Mouse (Mus musculus): ENCODE measurements at regions not wholly inside any gene's neighbourhood (a gene's known extent, or its start where the extent isn't known, plus 50 kb on each side); places are given as distances from the start of the nearest gene placed in this dataset.
A peak's percentile ranks its signal among the peaks of the same experiment; 100 is the strongest.

- no peak for TF ChIP-seq GATA4 (IDR thresholded peaks at IDR 0.05; ENCODE audit: insufficient replicate concordance, low read length)
Measured at GRCm38 (mm10) chr2:115026777-115027176, 372.0 kb upstream of the Dph6 start.

GRCm38 (mm10) chr2:115031134-115031533 lies 376.4 kb upstream of the Dph6 start:
- no peak for TF ChIP-seq GATA4 (IDR thresholded peaks at IDR 0.05; ENCODE audit: insufficient replicate concordance, low read length)

GRCm38 (mm10) chr2:115036205-115036604 lies 381.4 kb upstream of the Dph6 start:
- no peak for TF ChIP-seq GATA4 (IDR thresholded peaks at IDR 0.05; ENCODE audit: insufficient replicate concordance, low read length)

GRCm38 (mm10) chr2:115042299-115042785 lies 387.6 kb upstream of the Dph6 start:
- TF ChIP-seq GATA4 (IDR thresholded peaks at IDR 0.05; ENCODE audit: insufficient replicate concordance, low read length) = no peak

- no peak for TF ChIP-seq GATA4 (IDR thresholded peaks at IDR 0.05; ENCODE audit: insufficient replicate concordance, low read length)
Measured at GRCm38 (mm10) chr2:115056327-115057070, 401.7 kb upstream of the Dph6 start.

- TF ChIP-seq GATA4 (IDR thresholded peaks at IDR 0.05; ENCODE audit: insufficient replicate concordance, low read length) = no peak
Measured at GRCm38 (mm10) chr2:115057200-115057599, 402.4 kb upstream of the Dph6 start.

- TF ChIP-seq GATA4 (IDR thresholded peaks at IDR 0.05; ENCODE audit: insufficient replicate concordance, low read length) = no peak
Measured at GRCm38 (mm10) chr2:115067489-115068163, 412.9 kb upstream of the Dph6 start.

- TF ChIP-seq GATA4 (IDR thresholded peaks at IDR 0.05; ENCODE audit: insufficient replicate concordance, low read length) = no peak
Measured at GRCm38 (mm10) chr2:115069704-115070103, 414.9 kb upstream of the Dph6 start.

- no peak for TF ChIP-seq GATA4 (IDR thresholded peaks at IDR 0.05; ENCODE audit: insufficient replicate concordance, low read length)
Measured at GRCm38 (mm10) chr2:115070123-115070522, 415.4 kb upstream of the Dph6 start.

- no peak for TF ChIP-seq GATA4 (IDR thresholded peaks at IDR 0.05; ENCODE audit: insufficient replicate concordance, low read length)
Measured at GRCm38 (mm10) chr2:115070666-115071065, 415.9 kb upstream of the Dph6 start.

GRCm38 (mm10) chr2:115081563-115082291 lies 427.0 kb upstream of the Dph6 start:
- TF ChIP-seq GATA4 (IDR thresholded peaks at IDR 0.05; ENCODE audit: insufficient replicate concordance, low read length) = peak; percentile 65; the same call in 1 of the 2 replicates

- TF ChIP-seq GATA4 (IDR thresholded peaks at IDR 0.05; ENCODE audit: insufficient replicate concordance, low read length) = no peak
Measured at GRCm38 (mm10) chr2:115082292-115082809, 427.6 kb upstream of the Dph6 start.

GRCm38 (mm10) chr2:115088421-115089120 lies 433.8 kb upstream of the Dph6 start:
- no peak for TF ChIP-seq GATA4 (IDR thresholded peaks at IDR 0.05; ENCODE audit: insufficient replicate concordance, low read length)

- TF ChIP-seq GATA4 (IDR thresholded peaks at IDR 0.05; ENCODE audit: insufficient replicate concordance, low read length) = peak; percentile 32; the same call in 1 of the 2 replicates
Measured at GRCm38 (mm10) chr2:115090430-115091175, 435.8 kb upstream of the Dph6 start.
